Mouse (Mus musculus): ENCODE results near the gene Smad3. TPM values are rescaled to one million over a fixed set of nuclear protein-coding genes. Genes with fewer than 3 reads are reported as not detected.

The Smad3 gene
- polyA plus RNA-seq, 1 experiment, result 6.3 TPM

DNA sequence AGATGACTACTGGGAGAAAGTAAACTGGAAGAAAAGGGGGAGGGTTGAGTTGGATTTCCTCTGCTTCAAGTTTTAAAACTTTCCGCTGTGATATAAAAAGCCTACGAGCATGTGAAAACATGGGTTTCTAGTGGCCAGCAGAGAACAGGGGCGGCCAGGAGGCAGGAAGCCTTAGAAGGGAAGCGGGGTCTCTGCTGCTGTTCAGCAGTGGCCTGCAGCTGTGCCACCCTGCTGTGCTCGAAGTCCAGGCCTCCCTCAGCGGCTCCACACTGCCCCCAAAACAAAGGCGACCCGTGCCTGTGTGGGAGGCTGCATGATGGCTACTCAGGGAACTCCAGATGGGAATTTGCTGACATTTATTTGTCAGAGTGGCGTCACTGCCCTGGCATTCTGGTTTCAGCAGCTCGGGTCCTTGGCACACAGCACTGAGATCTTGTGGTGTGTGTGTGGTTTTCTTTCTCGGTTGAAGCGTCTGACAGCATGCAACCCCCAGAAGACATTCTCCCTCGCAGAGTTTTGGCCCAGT lies 146.9 kb downstream of the Smad3 start:
- Histone ChIP-seq H3K79me3 (ENCODE audit: low read depth) (peaks cover 60% of the 10 kb centered on the region), H3K4me3 (ENCODE audit: insufficient read depth, poor library complexity, severe bottlenecking) (no peak overlapping the region), H3K27me3 (ENCODE audit: control insufficient read depth, insufficient read depth, insufficient read length) (no peaks in the 10 kb centered on the region), H3ac (ENCODE audit: control insufficient read depth, insufficient read length, low read depth) (no peak overlapping the region), H3K36me3 (ENCODE audit: control insufficient read depth, insufficient read depth) (no peaks in the 10 kb centered on the region), H3K79me2 (ENCODE audit: control insufficient read depth, insufficient read depth) (peaks cover 80% of the 10 kb centered on the region)
- TF ChIP-seq MYOD1 (IDR thresholded peaks at IDR 0.05; ENCODE audit: control insufficient read depth, insufficient read length, low read depth) (peak; percentile 71), MYOG (IDR thresholded peaks at IDR 0.05; ENCODE audit: control insufficient read depth, extremely low read depth, insufficient read length) (no peak)

DNA sequence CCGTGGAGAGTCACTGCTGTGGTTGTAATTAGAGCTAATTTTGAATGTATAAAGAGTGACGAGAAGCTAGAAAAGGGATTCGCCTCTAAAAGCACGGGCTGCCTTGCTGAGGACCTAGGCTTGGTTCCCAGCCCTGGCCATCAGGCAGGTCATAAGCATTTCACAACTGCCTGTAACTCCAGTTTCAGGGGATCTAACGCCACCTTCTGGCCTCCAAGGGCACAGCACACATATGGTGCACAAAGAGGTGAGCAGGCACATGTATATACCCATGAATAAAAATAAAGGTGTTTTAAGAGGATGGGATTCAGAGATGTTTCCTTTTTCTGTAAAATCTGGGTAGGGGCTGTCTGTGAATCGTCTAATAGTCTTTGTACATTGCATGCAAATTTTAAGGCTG lies 147.6 kb downstream of the Smad3 start:
- Histone ChIP-seq H3ac (ENCODE audit: control insufficient read depth, insufficient read length, low read depth) (no peak overlapping the region), H3K27me3 (ENCODE audit: control insufficient read depth, insufficient read depth, insufficient read length) (no peaks in the 10 kb centered on the region), H3K4me3 (ENCODE audit: insufficient read depth, poor library complexity, severe bottlenecking) (no peak overlapping the region), H3K36me3 (ENCODE audit: control insufficient read depth, insufficient read depth) (no peaks in the 10 kb centered on the region), H3K79me3 (ENCODE audit: low read depth) (peaks cover 62% of the 10 kb centered on the region), H3K79me2 (ENCODE audit: control insufficient read depth, insufficient read depth) (peaks cover 86% of the 10 kb centered on the region)
- no peak for TF ChIP-seq MAX (IDR thresholded peaks at IDR 0.05)
- TF ChIP-seq MYOD1 (IDR thresholded peaks at IDR 0.05; ENCODE audit: control insufficient read depth, insufficient read length, low read depth), result no peak
- no peak for TF ChIP-seq FOSL1 (IDR thresholded peaks at IDR 0.05; ENCODE audit: insufficient read depth, low read length, poor library complexity, severe bottlenecking)
- TF ChIP-seq CTCF (IDR thresholded peaks at IDR 0.05; ENCODE audit: control insufficient read depth, insufficient read depth, insufficient read length), result no peak
- TF ChIP-seq USF1 (IDR thresholded peaks at IDR 0.05; ENCODE audit: low read depth), result no peak
- no peak for TF ChIP-seq MYOG (IDR thresholded peaks at IDR 0.05; ENCODE audit: control insufficient read depth, extremely low read depth, insufficient read length)
- TF ChIP-seq CEBPB (IDR thresholded peaks at IDR 0.05; ENCODE audit: low read depth), result no peak

DNA sequence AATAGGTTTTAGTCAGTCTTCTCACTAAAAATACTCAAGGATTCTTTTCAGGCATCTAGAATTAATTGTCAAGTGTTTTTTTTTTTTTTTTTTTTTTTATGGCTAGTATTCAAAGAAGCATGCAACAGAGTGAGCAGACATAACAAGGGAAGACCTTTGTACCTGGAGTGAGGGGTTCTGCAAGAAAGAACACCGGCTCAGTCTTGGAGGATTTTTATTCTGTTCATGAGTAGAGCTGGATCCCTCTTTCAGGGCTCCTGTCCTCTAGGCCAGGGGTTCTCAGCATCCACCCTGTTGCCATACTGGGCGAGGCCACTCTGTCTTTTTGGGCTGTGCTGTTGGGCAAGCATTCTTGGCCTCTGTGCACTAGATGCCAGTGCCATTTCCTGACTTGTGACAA lies 148.0 kb downstream of the Smad3 start:
- H3K27me3 ChIP-seq (ENCODE audit: control insufficient read depth, insufficient read depth, insufficient read length), result no peaks in the 10 kb centered on the region

DNA sequence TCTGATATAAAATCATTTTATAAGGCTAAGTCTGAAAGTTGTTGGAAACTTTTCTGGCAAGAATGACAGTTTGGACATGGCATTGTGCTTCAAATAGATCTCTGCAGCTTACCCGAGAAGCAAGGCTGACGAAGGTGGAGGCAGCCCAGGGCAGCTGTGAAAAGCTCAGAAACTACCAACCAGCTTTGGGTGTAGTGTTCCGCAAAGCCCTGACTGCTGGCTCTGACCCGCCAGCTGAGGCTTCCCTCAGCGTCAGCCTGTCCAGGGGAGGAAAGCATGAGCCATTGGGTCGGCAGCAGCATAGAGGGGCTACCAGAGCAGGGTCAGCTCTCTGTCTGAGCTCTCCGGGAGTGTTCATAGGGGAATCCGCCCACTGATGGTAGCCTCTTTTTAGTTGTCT lies 148.5 kb downstream of the Smad3 start:
- Histone ChIP-seq H3K4me3 (ENCODE audit: insufficient read depth, poor library complexity, severe bottlenecking) (no peak overlapping the region), H3K36me3 (ENCODE audit: control insufficient read depth, insufficient read depth) (no peaks in the 10 kb centered on the region), H3ac (ENCODE audit: control insufficient read depth, insufficient read length, low read depth) (no peak overlapping the region), H3K79me3 (ENCODE audit: low read depth) (peaks cover 60% of the 10 kb centered on the region), H3K27me3 (ENCODE audit: control insufficient read depth, insufficient read depth, insufficient read length) (no peaks in the 10 kb centered on the region), H3K79me2 (ENCODE audit: control insufficient read depth, insufficient read depth) (peaks cover 86% of the 10 kb centered on the region)
- no peak for TF ChIP-seq MYOG (IDR thresholded peaks at IDR 0.05; ENCODE audit: control insufficient read depth, extremely low read depth, insufficient read length)
- TF ChIP-seq CEBPB (IDR thresholded peaks at IDR 0.05; ENCODE audit: low read depth), result no peak
- TF ChIP-seq USF1 (IDR thresholded peaks at IDR 0.05; ENCODE audit: low read depth), result no peak
- TF ChIP-seq MAX (IDR thresholded peaks at IDR 0.05), result no peak
- no peak for TF ChIP-seq MYOD1 (IDR thresholded peaks at IDR 0.05; ENCODE audit: control insufficient read depth, insufficient read length, low read depth)
- no peak for TF ChIP-seq CTCF (IDR thresholded peaks at IDR 0.05; ENCODE audit: control insufficient read depth, insufficient read depth, insufficient read length)
- no peak for TF ChIP-seq FOSL1 (IDR thresholded peaks at IDR 0.05; ENCODE audit: insufficient read depth, low read length, poor library complexity, severe bottlenecking)

More for the DNA sequence above, 148.0 kb downstream of the Smad3 start:
- no peaks in the 10 kb centered on the region for H3K36me3 ChIP-seq (ENCODE audit: control insufficient read depth, insufficient read depth)
- H3K79me2 ChIP-seq (ENCODE audit: control insufficient read depth, insufficient read depth), result peaks cover 86% of the 10 kb centered on the region
- H3K79me3 ChIP-seq (ENCODE audit: low read depth), result peaks cover 62% of the 10 kb centered on the region
- TF ChIP-seq MYOD1 (IDR thresholded peaks at IDR 0.05; ENCODE audit: control insufficient read depth, insufficient read length, low read depth) (no peak), USF1 (IDR thresholded peaks at IDR 0.05; ENCODE audit: low read depth) (no peak), CTCF (IDR thresholded peaks at IDR 0.05; ENCODE audit: control insufficient read depth, insufficient read depth, insufficient read length) (no peak), MAX (IDR thresholded peaks at IDR 0.05) (no peak)
- H3K4me3 ChIP-seq (ENCODE audit: insufficient read depth, poor library complexity, severe bottlenecking), result no peak overlapping the region
- H3ac ChIP-seq (ENCODE audit: control insufficient read depth, insufficient read length, low read depth), result no peak overlapping the region

DNA sequence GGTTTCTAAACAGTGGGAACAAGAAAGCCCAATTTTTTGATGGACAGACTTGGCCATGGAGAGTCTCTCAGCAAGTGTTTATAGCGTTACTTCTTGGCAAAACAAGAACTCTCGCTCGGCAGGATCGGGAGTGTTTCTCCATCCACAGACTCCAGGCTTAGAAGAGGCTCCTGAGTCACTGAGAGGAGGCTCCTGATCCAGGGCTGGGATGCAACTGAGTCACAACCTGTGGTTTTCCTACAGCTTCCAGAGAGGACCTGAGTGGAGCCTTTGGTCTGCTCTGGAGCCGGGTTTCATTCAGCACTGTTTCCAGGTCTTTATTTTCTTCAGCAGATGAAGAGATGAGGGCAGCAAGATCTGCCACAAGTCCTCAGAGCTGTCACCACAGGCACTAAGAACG lies 149.8 kb downstream of the Smad3 start:
- no peak for TF ChIP-seq USF1 (IDR thresholded peaks at IDR 0.05; ENCODE audit: low read depth)
- no peak for TF ChIP-seq FOSL1 (IDR thresholded peaks at IDR 0.05; ENCODE audit: insufficient read depth, low read length, poor library complexity, severe bottlenecking)
- TF ChIP-seq CTCF (IDR thresholded peaks at IDR 0.05; ENCODE audit: control insufficient read depth, insufficient read depth, insufficient read length), result no peak
- TF ChIP-seq CEBPB (IDR thresholded peaks at IDR 0.05; ENCODE audit: low read depth), result no peak
- TF ChIP-seq MYOG (IDR thresholded peaks at IDR 0.05; ENCODE audit: control insufficient read depth, extremely low read depth, insufficient read length), result no peak
- no peak for TF ChIP-seq MYOD1 (IDR thresholded peaks at IDR 0.05; ENCODE audit: control insufficient read depth, insufficient read length, low read depth)
- no peak for TF ChIP-seq MAX (IDR thresholded peaks at IDR 0.05)
- Histone ChIP-seq H3K79me2 (ENCODE audit: control insufficient read depth, insufficient read depth) (peaks cover 86% of the 10 kb centered on the region), H3K79me3 (ENCODE audit: low read depth) (peaks cover 63% of the 10 kb centered on the region)

DNA sequence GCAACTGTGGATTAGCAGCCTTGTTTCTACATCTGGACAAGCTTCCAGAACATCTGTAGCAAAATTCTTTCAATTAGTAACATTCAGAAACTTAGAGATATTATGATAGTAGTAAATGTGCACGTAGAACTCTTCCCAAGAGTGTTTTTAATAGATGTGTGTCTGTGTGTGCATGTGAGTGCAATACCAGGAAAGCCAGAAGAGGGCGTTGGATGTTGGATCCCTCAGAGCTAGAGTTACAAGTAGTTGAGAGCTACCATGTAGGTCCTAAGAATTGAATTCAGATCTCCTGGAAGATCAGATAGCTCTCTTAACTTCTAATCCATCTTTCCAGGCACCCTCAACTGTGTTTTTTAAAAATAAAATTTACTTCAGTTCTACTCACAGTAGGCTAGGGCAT lies 151.2 kb downstream of the Smad3 start:
- Histone ChIP-seq H3K79me3 (ENCODE audit: low read depth) (peaks cover 52% of the 10 kb centered on the region), H3ac (ENCODE audit: control insufficient read depth, insufficient read length, low read depth) (no peak overlapping the region), H3K27me3 (ENCODE audit: control insufficient read depth, insufficient read depth, insufficient read length) (no peaks in the 10 kb centered on the region), H3K79me2 (ENCODE audit: control insufficient read depth, insufficient read depth) (peaks cover 76% of the 10 kb centered on the region), H3K4me3 (ENCODE audit: insufficient read depth, poor library complexity, severe bottlenecking) (no peak overlapping the region), H3K36me3 (ENCODE audit: control insufficient read depth, insufficient read depth) (no peaks in the 10 kb centered on the region)
- TF ChIP-seq MAX (IDR thresholded peaks at IDR 0.05), result no peak

More for the DNA sequence above, 149.8 kb downstream of the Smad3 start:
- Histone ChIP-seq H3ac (ENCODE audit: control insufficient read depth, insufficient read length, low read depth) (no peak overlapping the region), H3K4me3 (ENCODE audit: insufficient read depth, poor library complexity, severe bottlenecking) (no peak overlapping the region), H3K36me3 (ENCODE audit: control insufficient read depth, insufficient read depth) (no peaks in the 10 kb centered on the region), H3K27me3 (ENCODE audit: control insufficient read depth, insufficient read depth, insufficient read length) (no peaks in the 10 kb centered on the region)
